Mouse (Mus musculus): ENCODE measurements around the gene Angpt4.
A peak's percentile ranks its signal among the peaks of the same experiment; 100 is the strongest.

- TF ChIP-seq POLR2A (IDR thresholded peaks at IDR 0.05; ENCODE audit: insufficient read depth, low read depth, low read length) (no peak), CTCF (IDR thresholded peaks at IDR 0.05) (peak; percentile 65), EP300 (IDR thresholded peaks at IDR 0.05; ENCODE audit: insufficient read depth, low read depth, low read length) (no peak)
Observed at GRCm38 (mm10) chr2:151866487-151866886, 44.5 kb upstream of the Angpt4 start.

Measured in heart, adult 2 months (tissue).